Comparison of ENCODE assay signal across 18 mouse cellular contexts in the genomic region with DNA sequence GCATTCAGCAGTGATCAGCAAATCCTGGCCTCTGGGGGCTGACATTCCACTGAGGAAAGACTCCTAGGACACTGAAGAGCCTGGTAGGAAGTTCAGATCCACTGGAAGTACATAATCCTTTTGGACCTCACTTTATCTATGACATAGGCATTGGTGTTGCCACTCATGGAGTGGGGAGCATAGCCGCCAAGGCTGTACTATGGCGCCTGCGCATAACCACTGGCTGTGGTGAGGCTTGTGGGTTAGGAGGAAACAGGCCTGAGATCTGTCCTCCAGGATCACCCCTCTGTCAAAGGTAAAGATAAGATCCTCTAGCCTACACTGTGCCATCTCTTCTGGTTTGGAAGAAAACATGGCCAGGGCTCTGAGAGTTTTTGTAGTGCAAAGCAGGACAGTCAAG.
"Had no signal": no experiment of that assay in that cellular context is flagged by ENCODE, and none has a peak within 500 bp of the region (broad histone marks: within the 10 kb centered on the region; RNA-seq: fewer than 3 reads in every experiment).

No protein-coding gene starts in this region.

- H3K9me3 ChIP-seq: limb, embryonic 12.5 days; limb, embryonic 15.5 days; lung, embryonic 15.5 days; midbrain, embryonic 12.5 days; midbrain, embryonic 15.5 days; neural tube, embryonic 12.5 days; neural tube, embryonic 15.5 days had no signal

- H3K4me1 ChIP-seq: midbrain, embryonic 15.5 days had no signal

- H3K27ac ChIP-seq: limb, embryonic 12.5 days; limb, embryonic 15.5 days; liver, embryonic 14.5 days; lung, embryonic 15.5 days; midbrain, embryonic 12.5 days; midbrain, embryonic 15.5 days; neural tube, embryonic 12.5 days; neural tube, embryonic 15.5 days had no signal

- H3K4me3 ChIP-seq: limb, embryonic 12.5 days; limb, embryonic 15.5 days; lung, embryonic 15.5 days; midbrain, embryonic 12.5 days; midbrain, embryonic 15.5 days; neural tube, embryonic 12.5 days; neural tube, embryonic 15.5 days had no signal

- H3K4me2 ChIP-seq: limb, embryonic 12.5 days; limb, embryonic 15.5 days; liver, embryonic 11.5 days; lung, embryonic 15.5 days; midbrain, embryonic 12.5 days; midbrain, embryonic 15.5 days; neural tube, embryonic 12.5 days; neural tube, embryonic 15.5 days had no signal

- H3K9ac ChIP-seq: limb, embryonic 12.5 days; limb, embryonic 15.5 days; liver, embryonic 14.5 days; liver, postnatal 0 days; lung, embryonic 15.5 days; midbrain, embryonic 12.5 days; midbrain, embryonic 15.5 days; neural tube, embryonic 12.5 days; neural tube, embryonic 15.5 days had no signal

- ATAC-seq: liver, postnatal 0 days; midbrain, embryonic 15.5 days had no signal

- DNase-seq: kidney, adult 8-10 months; kidney, postnatal 14 days; kidney, postnatal 4 days; left cerebral cortex, postnatal 4 days; liver, postnatal 0 days; lung, postnatal 10 days; lung, postnatal 36 days; thymus, adult 18-20 months; thymus, postnatal 14 days had no signal

- H3K36me3 ChIP-seq: lung, embryonic 15.5 days; midbrain, embryonic 15.5 days had no signal

- H3K27me3 ChIP-seq: limb, embryonic 12.5 days; limb, embryonic 15.5 days; lung, embryonic 15.5 days; midbrain, embryonic 12.5 days; midbrain, embryonic 15.5 days; neural tube, embryonic 12.5 days; neural tube, embryonic 15.5 days had no signal
